Mouse (Mus musculus) liver, postnatal 0 days (tissue): ENCODE data around the gene Ctsd.
"Not testable (repeated sequence)": the region's sequence is repeated elsewhere in the genome, so short reads cannot be mapped to it uniquely, and the experiment has no call there.

Experiments
- CTCF ChIP-seq: sonication (generic); IDR thresholded peaks from 2 replicates; pipeline ENCODE4 v1.5.1; 2016; ENCODE audit warnings: antibody characterized with exemption, low read depth
- EP300 ChIP-seq: IDR thresholded peaks from 2 replicates; pipeline ENCODE4 v1.6.1; 2016; ENCODE audit warnings: antibody characterized with exemption, low read depth, mild to moderate bottlenecking

DNA sequence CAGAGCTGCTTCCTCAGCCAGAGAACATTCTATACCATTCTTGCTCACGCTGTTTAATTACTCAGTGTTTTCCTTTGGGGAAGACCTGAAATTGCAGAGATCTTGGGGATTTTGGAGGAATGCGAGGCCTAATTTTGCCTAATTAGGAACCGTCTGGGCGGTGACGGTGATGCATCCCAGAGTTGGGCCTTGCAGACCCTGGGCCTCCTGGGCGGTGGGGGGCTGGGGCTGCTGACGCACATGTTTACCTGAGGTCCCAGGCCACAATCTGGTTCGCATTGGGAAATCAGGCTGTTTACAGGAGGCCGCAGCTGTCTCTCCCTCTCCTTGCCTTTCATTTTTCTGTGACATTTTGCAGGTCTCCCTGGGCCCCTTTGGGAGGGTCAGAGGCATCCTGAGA lies 55.1 kb downstream of the Ctsd start:
- not testable (repeated sequence) for TF ChIP-seq CTCF, EP300
